Mouse (Mus musculus) E14TG2a.4 (cell line): ENCODE results near the gene 2510009E07Rik.

Experiments
- CTCF ChIP-seq: conservative IDR thresholded peaks from 2 replicates; pipeline ENCODE4 v1.5.1; 2014; ENCODE audit warnings: low read length
- NANOG ChIP-seq: IDR thresholded peaks from 2 replicates; pipeline ENCODE4 v1.6.1; 2014; ENCODE audit warnings: borderline replicate concordance, low read length, mixed read lengths
- POU5F1 ChIP-seq: IDR thresholded peaks from 2 replicates; pipeline ENCODE4 v1.6.1; 2014; ENCODE audit warnings: low read length, borderline replicate concordance

DNA sequence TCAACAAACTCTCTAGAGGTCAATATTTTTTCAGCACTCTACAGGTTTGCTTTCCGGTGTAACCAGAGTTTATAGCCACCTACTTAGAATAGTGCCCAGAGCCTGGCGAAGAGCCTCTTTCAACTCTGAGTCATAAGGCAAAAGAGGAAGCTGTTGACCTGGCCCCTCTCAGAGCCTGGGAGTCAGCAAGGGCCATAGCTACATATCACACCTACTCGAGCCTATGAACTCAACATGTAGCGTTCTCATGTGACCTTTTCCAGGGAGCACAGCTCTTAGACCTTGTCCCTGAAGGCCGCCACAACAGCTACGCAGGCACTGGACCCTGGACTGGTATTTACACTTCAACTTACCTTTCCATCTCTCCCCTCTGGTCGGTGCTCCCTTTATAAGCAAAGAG lies 25.3 kb upstream of the 2510009E07Rik start:
- TF ChIP-seq CTCF (no peak), POU5F1 (no peak), NANOG (no peak)
